Mouse (Mus musculus): ENCODE measurements around the gene Arhgap30.

The Arhgap30 gene

DNA sequence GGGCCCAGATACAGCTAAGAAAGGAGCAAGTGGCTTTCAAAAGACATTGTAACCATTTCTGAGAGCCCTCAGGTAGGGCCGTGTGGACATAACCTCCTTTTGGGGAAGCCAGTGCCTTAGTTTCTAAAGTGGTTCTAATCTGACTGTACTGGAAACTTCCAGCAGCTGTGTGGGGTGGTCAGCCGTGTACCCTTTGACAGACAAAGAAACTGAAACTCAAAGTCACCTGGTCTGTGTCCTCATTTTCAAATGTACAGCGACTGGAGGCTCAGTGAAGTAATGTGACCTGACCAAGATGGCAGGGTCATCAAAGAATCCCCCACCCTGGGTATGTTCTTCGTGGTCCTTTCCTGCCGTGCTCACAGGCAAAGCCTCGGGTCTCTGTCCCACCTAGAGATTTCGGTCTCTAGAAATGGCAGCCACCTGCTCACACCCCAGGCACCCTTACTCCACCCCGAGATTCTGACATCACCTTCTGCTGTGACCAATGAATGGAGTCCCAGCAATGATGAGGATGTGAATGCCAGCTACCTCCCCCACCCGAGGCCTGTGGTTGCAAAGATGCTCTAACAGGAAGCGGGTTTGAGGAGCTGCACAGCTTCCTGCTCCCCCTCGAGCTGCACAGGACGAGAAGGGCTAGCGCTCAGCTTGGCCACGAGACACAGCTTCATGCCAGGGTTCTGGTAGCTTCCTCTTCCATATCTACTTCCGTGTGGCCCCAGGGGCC is at the start of gene Arhgap30:
Gene Arhgap30 (plus strand): TSS at position 579 of the 727 bp plus-strand sequence.
- no peak for DNase-seq (ENCODE audit: low spot score)

DNA sequence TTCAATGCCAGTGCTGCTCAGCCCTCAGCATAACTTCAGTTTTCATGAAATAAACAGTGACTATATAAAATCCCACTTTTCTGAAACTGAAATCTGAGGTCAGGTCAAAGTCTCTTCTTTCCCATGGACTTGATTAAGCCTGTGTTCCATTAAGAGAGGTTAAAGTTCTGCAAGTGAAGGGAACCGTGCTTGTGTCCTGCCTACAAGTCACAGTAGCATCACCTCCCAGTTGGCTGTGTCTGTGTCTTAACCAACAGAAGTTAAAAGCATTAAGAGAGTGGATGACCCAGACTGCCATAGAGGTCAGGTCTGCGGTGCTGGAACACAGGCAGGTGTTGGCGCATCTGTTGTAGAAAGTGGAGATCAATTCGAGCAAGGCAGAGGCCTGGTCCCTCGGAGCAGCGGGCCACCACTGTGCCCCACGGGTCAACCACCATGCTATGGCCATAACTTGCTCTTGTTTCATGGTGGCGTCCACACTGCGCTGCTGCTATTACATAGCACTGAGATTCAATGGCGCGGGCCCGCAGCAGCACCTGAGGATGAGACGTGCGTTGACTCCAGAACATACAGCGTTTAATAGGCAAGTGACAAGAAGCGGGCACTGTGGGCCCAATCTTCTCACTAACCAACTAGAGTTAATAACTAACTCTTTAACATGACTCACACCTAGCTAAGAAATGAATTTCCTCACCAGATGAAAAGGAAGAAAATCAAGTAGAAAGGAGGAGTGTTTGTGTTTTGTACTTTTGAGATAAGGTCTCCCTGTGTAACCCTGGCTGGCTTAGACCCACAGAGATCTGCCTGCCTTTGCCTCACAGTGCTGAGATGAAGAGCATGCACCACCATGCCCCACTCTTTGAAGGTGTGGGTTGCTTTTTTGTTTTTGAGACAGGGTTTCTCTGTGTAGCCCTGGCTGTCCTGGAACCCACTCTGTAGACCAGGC is 46.2 kb upstream of the Arhgap30 start:
- no peak for DNase-seq (ENCODE audit: low spot score)

DNA sequence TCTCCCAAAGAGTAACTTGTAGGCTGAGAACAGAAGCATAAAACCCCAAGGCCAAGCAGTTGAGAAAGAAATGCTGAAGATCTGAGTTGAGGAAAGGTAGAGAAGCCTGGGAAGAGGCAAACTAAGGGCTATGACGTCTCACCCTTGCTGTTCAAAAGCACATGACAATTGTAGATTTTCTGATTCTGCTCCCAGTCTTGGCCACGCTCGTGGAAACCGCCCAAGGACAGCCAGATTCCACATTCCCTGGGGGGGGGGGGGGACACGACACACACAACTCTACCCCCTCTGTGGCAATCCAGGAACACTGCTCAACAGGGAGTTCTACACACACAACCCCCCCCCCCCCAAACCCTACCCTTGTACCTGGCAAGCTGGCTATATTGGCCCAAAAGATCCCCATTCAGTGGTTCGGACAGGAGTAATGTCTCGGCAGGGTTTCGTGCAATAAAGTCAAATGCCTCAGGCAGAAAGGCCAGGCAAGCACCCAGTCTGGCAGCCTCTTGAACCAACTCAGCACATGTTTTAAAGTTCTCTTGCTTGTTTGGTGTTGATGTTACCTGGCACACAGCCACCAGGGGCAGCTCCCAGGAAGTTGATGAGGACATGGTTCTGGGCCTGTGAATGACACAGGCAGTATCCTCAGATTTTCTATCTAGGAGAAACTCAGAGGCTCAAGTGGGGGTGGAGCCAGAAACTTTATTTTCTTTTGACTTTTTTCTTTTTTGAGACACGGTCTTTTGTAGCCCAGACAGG is 44.7 kb upstream of the Arhgap30 start:
- no peak for DNase-seq (ENCODE audit: low spot score)

DNA sequence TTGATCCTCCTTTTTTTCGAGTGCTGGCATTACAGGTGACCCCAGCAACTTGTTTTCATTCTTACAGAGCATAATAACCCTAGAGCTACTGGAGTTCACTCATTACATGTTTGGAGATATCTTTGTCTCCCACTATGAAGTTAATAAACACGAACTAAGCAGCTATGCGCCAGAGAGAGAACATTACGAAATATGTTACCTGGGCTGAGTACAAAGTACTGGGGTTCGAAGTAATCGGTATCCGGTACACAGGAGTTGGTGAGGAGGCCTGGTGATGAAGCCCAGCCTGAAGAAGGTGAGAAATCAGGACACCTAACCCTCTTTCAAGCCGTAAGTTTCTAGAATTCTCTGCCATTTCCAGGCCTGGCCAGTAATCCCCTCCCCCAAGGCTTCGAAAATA is 44.0 kb upstream of the Arhgap30 start:
- no peak for DNase-seq (ENCODE audit: low spot score)

DNA sequence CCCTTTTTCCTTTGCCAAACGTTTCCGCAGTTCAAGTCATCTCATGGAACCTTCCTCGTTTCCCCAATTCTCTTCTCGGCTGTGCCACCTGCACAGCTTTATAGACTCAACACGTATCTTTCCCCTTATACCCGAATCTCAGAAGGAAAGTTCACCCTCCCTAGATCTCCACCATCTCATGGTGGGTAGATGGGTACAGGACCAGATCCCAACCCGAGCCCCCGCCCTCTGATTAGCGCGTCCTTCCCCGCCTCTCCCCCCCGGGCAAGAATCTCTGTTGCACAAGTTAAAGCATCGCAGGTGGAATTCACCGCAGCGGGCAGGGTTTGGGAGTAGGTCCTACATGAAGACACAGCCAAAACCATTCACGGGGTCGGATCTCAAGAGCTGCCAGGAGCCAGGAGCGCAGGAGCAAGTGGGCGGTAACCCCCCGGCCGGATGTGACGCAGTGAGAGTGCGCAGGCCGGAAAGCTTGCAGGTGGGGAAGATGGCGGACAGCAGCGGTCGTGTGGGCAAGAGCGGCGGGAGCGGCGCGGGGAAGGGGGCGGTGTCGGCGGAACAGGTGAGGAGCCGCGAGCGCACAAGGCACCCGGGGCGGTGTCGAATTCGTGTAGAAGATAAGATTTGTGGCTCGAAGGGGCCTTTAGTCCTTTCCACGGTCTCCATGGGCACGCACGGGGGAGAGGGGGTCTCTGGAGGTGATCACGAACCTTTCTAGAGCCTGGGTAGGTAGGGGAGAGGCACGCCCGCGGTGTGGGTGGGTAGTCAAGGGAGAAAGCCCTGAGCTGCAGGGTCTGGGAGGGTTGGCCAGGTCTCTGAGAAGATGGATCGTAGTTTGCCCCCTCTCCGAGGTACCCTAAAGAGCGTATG is 43.3 kb upstream of the Arhgap30 start, which contains the start of the genes Nit1 and Pfdn2:
Gene Nit1 (minus strand): TSS at position 422 of the 870 bp plus-strand sequence.
Gene Pfdn2 (plus strand): TSS at position 446 of the 870 bp plus-strand sequence.
- DNase-seq (ENCODE audit: low spot score): peak; percentile 53

DNA sequence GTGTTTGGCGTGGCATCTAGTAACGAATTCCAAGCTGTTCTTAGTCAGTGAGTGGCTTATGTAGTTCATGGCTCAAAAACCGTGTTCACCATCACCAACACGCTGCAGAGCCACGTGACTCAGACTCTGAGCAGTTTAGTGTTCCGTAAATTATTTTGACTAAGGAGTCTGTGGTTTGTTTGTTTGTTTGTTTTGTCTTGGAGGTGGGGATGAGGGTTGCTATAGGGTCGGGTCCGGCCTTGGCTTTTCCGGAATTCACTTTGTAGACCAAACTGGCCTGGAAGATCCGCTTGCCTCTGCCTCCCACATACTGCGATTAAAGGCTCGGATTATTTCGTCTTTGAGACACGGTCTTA is 42.7 kb upstream of the Arhgap30 start:
- DNase-seq (ENCODE audit: low spot score): no peak

DNA sequence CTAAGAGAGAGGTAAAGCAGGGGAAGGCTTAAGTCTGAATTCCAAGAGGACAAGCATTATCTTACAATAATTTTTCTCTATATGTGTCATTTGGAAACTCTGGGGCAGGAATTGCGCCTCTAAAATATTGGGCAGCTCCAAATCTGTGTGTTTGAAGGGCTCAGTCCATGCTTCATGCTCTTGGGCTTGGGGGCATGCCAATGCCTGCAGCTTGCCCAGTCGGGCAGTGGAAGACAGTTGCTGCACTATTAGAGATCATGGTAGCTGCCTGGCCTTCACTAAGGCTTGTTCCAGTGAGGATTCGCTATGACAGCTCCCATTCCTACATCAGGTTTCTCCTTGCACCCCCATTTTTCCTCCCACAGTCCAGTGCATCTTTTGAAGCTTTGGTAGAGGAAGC is 40.1 kb upstream of the Arhgap30 start:
- DNase-seq (ENCODE audit: low spot score): no peak

DNA sequence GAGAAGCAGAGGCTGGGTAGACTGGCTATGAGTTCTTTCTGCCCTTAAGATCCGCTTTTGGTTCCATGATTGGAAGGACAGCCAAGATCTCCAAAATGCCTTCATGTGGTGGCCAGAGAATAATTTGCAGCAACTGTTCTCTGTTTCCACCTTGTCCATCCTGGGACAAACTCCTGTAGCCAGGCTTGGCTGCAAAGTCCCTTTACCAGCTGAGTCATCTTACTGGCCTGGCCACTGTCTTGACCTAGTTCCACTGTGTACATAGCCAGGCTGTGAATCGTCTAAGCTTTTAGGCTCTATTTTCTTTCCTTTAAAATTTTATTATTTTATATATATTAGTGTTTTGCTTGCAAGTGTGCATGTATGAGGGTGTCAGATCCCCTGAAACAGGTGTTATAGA is 39.5 kb upstream of the Arhgap30 start:
- DNase-seq (ENCODE audit: low spot score): no peak

DNA sequence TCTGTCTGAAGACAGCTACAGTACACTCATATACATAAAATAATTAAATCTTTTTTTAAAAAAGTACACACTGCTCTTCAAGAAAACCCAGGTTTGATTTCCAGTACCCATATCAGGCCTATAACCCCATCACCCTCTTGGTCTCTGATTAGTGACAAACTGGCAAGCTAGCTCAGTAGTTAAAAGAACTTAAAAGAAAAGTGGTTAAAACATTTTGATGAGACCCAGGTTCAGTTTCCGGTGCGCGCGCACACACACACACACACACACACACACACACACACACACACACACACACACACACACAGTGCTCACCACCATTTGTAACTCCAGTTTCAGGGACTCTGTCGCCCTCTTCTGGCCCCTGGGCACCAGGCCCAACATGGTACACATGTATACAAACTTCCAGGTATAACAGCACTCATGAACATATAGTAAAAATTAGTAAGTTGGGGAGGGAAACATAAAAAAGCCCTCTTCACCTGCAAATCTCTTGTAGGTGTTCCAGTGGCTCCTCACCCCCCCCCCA is 32.9 kb upstream of the Arhgap30 start:
- no peak for DNase-seq (ENCODE audit: low spot score)

DNA sequence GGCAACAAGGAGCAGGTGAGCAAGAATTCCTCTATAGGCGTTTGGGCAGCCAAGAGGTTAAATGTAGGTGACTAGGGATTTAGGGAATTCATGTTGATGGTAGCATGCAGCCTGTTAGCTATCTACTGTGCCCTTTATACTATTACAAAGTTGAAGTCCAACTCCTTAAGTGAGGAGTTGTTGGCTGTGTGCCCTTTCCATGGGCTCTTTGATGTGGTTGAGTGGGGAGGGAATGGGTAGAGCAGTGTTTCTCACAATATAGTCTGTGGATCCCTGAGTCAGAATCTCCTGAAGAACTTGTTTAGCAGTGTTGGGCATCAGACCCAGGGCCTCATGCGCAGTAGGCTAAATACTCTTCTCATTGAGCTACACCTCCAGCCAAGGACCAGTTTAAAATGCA is 31.9 kb upstream of the Arhgap30 start:
- no peak for DNase-seq (ENCODE audit: low spot score)

DNA sequence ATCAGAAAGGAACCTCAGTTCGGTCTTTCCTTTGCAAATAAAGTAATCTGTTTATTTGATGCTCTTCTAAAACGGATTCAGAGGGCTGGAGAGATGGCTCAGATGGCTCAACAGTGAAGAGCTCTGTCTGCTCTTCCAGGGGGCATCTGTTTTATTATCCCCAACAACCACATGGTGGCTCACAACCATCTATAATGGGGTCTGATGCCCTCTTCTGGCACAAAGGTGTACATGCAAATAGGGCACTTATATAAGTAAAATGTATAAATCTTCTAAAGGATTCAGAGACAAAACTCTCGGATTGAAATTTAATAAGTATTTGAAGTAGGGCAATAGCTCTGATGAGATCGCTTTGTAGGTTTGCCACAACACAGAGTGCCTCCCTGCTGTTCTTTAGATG is 30.3 kb upstream of the Arhgap30 start:
- no peak for DNase-seq (ENCODE audit: low spot score)

DNA sequence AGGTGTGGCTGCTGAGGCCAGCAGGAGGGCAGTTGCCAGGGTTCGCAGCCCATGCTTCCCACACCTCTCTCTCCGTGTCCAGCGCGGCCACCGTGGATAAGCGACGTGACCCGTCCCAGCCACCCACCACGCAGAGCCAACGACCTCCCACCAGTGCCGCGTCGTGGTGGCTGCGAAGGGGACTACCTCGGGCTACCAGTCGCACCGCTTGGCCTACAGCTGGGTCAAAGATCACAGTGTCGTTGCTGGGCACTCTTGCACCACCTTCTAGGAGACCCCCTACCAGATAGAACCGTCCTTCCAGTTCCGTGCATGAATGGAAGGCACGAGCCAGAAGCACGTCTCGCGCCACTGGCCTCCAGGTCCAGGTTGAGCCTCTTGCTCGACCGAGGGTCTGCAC is 28.5 kb upstream of the Arhgap30 start:
- no peak for DNase-seq (ENCODE audit: low spot score)

DNA sequence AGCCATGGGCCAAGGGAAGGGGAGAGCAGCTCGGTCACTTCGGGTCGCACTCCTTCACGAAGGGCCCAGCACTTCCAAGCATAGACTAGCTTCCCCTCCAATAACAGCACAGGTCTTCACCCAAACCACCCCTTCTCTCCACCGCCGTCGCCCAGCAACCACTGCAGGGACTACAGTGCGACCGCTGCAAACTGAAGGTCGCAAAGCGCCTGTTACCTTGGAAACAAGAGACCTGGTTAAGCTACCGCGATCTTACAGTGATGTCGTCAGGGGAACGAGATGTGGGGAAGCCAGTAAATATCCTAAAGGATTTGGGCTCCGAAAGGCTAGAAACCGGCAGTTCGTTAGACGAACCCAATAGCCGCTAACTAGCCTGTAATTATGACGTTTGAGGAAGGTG is 28.1 kb upstream of the Arhgap30 start, which contains the start of gene Klhdc9:
Gene Klhdc9 (minus strand): TSS at position 143 of the 400 bp plus-strand sequence.
- peak; percentile 72 for DNase-seq (ENCODE audit: low spot score)

DNA sequence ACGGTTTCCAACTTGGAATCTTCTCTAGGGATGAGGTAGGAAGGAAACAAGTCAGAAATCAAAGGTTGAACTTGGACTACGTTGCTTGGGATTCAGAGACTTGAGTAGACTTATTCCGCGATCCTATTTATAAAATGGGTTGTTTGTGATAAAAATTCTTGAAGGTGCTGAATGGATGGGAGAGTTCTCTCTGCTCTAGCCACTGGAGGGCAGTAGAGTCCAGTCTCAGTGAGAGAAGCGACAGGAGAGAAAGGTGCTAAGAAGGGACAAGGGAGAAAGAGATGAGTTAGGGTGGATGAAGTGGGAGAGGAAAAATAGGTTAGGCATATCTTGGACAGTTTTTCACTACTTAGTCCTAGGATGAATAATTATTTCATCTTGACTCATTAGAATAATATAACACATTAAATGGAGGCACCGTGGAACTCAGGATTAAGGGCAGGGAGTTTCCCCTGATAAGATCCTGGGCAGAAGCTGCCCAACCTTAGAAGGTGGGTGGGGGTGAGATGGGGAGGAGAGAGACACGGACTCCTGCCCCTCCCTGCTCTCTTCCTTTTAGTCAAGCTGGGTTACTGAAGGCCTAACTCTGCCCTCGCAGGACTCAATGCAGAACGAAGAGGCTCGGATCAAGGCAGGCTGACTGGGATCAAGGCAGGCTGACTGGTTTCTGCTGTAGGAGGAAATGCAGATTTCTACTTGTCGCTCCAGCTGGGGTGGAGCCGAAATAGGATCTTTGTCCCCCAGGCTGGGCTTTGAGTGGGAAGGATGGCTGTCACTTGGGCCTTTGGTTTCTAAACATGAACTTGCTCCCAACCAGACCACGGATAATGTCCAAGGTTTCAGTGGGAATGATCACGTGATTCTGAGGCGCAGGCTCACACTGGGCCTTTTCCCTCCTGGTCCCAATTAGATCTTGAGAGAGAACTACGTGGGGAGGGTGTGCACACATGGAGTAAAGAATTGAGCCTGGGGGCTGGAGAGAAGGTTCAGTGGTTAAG is 27.3 kb upstream of the Arhgap30 start:
- peak; percentile 59 for DNase-seq (ENCODE audit: low spot score)

DNA sequence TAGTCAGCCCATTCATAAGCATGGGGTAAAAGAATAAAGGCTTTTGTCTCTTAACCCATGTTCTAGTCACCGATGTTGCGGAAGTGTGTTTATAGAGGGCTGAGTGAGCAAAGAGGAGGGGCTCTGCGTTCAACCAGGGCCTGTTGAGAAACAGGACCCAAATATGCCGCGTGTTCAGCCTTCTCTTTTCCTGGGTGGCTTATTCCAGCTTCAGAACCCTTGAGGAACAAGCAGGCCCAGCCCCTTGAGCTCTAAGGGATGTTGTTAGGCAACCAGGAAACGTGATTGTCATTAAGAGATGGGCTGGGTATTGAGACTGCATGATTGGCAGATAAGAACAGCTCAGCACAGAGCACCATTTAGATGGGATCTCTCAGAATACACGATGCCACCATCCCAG is 22.8 kb upstream of the Arhgap30 start:
- no peak for DNase-seq (ENCODE audit: low spot score)

DNA sequence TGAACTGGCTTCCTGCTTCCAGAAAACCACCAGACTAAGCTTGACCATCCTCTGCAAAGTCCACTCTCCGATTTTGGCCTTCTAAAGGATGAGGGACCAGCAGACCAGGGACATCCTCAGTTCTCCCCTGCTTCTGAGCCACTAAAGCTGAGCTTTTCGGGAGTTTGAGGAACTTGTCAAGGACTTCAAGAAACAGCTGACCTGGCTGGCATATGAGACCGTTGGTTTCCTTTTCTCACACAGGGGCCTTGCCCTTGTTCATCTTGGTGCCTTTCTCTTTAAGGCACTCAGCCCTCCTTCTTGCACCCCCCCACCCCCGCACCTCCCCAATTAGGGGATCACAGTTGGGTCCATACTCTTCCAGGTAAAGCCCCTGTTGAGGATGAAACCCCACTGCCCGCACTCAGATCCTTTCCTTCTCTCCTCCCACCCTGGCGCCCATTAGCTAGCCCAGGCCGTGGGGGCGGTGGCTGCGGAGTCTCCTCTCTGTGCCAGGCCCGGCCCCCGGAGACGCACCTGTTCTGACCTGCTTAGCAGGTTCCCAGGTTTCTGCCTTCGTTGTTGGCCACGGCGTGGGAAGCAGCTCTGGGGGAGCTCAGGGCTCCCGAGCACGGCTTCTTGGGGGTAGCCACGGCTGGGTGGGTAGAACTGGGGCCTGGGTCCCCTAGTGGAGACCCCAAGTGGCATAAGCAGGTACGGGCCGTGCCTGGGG is 18.8 kb upstream of the Arhgap30 start, which contains the start of gene Nectin4:
Gene Nectin4 (plus strand): TSS at position 255 of the 712 bp plus-strand sequence.
- no peak for DNase-seq (ENCODE audit: low spot score)

DNA sequence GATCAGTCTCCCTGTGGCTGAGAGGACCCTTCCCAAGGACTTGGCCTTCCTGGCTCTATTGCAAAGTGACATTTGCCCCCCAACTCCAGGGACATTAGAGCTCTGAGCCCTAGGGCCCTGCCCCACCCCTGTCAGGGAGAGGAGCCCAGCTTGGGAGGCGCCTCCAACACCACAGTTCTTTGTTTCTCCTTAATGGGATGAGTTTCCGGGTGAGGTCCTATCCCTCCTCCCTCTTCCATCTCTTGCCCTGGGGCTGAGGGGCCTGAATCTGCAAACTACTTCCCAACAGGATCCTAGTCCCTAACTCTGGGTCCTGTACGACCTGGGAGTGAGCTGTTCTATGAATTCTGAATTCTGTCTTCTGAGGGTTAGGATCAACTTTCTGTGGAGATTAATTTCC is 15.9 kb upstream of the Arhgap30 start:
- DNase-seq (ENCODE audit: low spot score): no peak

DNA sequence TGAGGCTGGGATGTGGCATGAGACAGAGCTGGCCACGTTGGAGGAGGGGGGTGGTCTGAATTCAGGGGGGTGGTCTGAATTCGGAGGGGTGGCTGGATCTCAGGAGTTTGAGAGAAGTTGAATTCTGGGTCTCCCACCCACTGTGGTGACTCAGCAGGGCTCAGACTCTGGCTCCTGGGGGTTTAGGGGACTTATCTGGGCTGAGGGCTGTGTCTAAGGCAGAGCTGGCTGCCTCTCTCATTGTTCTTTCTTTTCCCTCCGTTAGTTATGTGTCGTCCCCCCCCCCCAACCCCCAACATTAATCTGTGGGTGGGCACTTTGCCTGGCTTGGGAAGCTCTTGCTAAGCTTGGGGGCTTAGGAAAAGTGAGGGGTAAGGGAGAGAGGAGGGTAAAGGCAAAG is 14.8 kb upstream of the Arhgap30 start:
- no peak for DNase-seq (ENCODE audit: low spot score)

DNA sequence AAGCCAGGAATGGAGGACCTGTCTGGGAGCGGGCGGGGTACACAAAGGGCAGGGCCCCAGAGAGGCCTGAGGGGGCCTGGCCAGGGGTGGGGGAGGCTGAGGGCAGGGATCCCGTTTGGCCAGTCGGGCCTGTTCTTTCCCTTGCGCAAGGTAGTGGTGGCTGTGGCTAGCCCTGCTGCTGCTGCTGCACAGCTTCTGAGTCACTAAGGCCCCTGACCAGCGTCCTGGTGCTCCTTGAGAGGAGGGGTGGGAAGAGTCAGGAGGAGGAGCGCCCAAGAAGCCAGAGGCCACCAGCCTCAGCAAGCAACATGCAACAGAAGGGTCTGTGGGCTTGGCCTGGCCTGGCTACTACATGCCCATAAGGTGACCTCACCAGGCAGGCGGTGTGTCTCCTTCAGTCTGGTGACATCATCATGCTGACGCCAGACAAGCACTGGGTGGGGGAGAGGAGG is 13.1 kb upstream of the Arhgap30 start:
- DNase-seq (ENCODE audit: low spot score): no peak
